Mouse (Mus musculus) forelimb bud, embryonic 11.5 days (tissue): ENCODE data around the gene Ntrk1.

Experiments used
- DNase-seq: peaks from one replicate; pipeline ENCODE4 v3.0.0-alpha.2; 2012; ENCODE audit warnings: low read depth, low spot score

Gene Ntrk1

DNA sequence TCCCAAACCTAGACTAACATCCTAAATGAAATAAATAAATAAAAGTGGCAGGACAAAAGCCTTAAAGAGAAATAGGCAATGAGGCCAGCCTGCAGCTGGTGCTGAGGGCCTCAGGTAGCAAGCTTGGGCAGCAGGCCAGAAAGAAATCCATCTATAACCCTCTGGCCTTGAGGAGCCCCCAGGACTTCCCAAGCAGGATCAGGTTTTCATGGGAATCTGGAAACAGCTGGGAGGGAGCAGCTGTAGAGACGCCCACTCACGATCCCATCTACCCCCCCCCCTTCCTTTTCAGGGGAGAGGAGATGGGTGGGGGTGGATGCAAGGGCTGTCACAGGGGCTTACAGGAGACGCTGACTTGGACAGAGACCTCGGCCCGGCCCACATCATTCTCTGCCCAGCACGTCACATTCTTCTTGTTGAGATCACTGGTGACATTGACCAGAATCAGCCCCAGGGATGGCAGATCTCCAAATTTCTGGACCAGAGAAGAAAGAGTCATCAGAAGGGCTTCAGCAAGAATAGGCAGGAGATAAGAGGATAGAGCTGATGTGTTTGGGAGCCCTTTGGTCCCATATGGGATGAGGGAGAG lies 9.2 kb downstream of the Ntrk1 start:
- no peak for DNase-seq

DNA sequence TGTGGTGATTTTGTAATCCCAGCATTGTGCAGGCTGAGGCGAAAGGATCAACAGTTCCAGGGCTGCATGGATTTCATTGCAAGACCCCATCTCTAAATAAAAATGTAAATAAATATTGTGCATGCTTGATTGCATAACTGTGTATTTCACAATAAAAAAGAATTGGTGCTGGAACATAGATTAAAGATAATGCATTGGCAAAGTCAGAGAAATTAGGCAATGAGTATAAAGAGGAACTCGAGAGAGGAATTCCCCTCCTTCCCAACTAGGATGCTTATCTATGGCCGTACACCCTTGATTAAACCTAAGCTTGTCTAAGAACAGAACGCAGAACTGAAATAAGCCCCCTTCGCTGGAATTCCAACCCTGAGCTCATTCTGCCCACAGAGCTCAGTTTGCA lies 9.8 kb downstream of the Ntrk1 start:
- DNase-seq: no peak

DNA sequence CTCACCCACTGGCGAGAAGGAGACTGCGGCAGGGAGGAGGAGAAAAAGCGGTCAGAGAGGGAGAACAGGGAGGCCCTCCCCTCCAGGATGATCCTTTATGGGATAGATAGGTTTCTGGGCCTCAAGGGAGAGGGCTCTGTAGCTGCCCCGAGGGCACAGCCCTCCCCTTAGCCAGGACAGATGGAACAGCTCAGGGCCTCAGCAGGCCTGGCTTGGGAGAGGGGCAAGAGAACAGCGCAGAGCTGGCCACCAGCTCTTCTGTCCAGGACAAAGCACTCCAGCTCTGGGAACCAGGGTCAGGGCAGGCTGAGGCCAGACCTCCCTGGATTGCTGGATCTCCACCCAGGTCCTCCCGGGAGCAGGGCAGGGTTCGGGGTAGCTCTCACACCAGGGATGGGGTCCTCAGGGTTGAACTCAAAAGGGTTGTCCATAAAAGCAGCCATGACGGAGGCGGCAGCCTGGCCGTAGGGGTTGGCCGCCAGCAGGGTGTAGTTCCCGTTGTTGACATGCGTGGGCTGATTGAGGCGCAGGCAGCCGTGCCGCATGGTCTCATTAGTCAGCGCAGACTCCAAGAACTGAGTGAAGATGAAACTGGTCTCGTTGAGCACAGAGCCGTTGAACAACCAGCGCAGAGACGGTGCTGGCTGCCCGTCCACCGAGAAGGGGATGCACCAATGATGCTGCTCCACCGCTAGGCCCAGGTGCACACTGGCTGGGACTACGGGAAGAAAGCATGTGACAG lies 11.5 kb downstream of the Ntrk1 start:
- DNase-seq: no peak

DNA sequence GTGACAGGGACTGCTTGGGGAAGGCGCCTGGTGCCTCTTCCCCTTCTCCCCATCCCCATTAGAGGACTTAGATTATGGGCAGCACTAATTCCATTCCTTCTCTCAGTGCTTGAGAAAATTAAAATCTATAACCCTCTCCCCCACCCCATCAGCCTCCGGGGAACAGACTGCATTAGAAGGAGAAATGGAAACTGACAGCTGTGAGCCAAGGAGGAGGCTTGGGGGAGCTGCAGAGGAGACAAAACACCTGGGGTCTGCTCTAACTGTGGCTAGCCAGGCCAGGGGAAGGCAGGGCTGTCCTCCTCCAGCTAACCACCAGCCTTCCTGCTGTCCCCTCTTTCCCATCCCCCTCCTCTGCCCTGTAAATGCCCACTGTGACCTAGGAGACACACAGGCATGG lies 15.9 kb downstream of the Ntrk1 start:
- no peak for DNase-seq

DNA sequence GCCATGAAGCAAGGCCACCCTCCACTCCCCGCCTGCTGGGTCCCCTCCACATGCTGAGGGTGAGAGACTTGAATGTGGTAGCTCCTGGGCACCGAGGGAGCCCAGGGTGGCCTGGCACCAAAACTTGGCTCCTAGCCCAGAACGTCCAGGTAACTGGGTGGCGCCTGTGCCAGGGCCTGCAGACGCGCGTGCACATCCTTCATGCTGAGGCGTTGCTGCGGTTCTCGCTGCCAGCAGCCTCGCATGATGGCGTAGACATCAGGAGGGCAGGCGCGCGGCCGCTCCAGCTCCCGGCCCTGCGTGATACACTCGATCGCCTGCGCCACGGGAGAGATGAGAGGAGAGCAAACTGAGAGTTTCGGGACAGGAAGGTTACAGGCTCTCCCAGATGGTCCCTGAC lies 16.7 kb downstream of the Ntrk1 start:
- no peak for DNase-seq

DNA sequence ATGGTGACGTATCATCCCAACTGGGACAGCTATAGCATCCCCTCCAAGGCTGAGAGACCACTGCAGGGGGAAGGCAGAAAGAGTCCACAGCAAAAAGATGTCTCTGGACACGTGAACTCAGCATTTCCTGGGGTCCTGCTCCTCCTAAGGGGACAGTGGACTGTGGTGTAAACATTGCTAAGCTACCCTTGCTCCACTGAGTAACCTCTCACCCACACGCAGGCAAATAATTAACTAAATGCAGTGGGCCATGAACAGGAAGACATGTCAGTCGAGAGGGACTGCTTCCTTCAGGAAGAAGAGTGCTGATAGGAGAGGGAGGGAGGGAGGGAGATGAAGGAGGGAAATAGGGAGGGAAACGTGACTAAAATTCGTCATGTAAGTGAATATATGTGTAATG lies 23.9 kb downstream of the Ntrk1 start:
- DNase-seq: no peak

DNA sequence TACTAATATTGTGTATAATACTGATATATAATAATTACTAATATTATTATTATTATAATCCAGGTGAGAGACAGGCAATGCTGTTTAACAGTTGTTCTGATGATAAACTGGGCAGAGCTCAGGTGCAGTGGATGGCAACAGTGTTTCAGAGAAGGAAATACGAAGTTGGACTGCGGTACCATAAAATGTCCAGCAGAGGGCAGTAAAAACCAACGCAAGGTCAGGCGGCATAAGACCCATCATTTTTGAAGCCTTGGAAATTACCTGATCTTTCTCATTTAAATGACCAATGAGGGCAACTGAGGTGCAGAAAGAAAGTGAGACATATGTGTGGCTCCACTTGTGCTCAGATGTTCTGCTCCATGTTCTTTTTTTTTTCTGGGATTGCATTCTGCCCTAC lies 24.7 kb downstream of the Ntrk1 start:
- DNase-seq: peak; percentile 80

DNA sequence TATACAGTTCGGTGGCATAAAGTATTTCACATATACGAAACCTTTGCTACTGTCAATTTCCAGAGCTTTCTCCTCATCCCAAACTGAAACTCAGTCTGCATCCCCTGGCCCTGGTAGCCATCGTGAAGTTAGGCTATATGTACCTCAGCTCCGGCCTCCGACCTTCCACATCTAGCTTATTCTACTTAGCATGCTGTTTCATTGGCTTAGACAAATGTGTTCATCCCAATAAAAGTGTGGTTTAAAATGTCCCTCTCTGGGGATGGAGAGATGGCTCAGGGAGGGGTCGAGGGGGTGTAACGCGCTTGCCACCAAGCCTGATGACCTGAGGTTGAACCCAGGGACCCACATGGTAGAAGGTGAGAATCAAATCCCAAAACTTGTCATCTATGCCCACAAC lies 25.5 kb downstream of the Ntrk1 start:
- DNase-seq: no peak

DNA sequence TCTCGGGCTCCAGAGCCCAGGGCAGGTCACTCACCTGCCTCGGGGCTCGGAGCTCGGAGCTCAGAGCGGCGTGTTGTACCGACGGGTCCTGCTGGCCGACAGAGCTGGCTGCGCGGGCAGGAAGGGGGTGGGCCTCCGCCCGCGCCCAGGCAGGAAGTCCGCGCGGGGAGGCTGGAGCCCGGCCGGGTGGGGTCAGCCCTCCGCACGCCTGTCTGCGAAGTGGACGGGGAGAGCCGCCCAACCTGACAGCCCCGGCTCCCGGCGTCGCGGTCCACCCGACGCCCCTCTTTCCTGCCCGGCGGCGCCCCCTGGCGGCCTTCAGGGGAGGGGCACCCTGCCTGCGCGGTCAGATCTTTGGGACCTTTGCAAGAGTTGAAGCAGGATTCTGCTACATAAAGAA lies 26.1 kb downstream of the Ntrk1 start:
- DNase-seq: peak; percentile 83

DNA sequence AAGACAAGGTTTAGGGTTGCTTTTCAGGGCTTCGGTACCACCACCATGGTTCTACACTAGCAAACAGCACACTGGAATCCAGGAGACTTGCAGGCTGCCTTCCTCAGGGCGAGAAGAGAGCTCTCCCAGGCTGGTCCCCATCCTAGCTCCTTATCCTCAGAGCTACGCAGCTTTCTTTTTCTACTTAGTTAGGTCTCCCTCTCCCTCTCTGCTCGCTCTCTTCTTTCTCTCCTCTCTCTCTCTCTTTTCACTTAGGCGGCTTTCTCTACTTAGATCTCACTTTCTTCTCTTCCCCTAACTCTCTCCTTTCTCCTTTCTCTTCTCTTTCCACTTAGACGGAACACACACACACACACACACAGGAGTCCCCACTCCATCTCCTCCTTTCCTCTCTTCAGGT lies 26.5 kb downstream of the Ntrk1 start:
- DNase-seq: no peak

DNA sequence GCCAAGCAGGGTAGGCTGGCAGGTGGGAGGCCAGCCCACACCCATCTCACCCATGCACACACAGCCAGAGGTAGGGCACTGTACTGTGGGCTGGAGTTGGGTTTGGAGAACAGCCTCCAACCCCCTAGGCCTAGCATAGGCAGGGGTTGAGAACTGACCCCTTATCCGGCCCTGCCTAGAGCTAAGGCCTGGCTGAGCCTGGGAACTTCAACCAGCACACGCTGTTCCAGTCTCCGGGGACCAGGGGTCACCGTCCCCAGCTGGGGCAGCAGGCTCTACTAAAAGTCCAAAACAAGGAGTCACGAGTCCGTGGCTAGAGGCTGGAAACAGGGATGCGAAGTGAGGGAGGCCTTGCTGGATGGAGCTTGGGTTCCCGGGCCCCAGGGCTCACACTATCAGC lies 27.2 kb downstream of the Ntrk1 start:
- no peak for DNase-seq

DNA sequence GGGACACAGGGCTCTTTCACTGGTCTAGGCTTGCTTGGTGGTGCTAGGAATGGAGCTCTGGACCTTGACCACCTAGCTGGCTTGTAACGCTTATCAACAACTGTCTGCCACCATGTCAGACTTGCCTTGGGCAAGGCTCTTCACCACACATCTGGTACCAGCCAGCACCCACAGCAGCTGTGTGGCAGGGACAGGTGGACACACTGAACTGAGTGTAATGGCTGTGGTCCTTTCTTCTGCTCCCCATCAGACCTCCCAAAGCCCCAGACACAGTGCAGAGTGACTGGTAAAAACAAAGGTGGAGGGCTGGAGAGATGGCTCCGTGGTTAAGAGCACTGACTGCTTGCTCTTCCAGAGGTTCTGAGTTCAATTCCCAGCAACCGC lies 28.7 kb downstream of the Ntrk1 start:
- DNase-seq: no peak

DNA sequence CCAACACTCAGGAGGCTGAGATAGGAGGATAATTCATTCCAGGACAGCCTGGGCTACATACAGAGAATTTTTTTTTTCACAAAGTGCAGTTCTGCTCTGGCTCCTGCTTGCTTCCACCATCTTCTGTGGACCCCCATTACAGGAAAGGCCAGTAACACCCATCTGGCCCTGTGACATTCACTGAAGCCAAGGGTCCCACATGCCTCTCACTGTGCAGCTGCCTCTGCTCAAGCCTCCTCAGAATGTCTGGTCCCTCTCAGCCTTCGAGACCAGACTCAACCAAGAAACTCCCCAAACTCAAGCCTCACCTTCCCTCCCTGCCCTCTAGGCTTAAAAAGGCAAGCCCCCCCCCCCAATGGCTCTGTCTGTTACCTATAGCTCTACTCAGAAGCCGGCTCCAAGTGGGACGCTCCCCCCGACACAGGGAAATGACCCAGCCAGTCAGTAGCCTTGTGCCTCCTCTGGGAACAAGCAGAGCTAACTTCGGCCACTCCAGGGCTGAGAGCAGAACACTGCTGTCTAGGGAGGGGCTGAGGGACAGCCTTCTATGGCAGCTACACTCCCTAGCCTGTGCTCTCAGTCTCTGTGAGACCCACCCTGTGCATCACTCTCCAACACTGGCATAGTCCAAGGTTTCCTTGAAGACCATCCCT lies 29.2 kb downstream of the Ntrk1 start:
- DNase-seq: no peak

DNA sequence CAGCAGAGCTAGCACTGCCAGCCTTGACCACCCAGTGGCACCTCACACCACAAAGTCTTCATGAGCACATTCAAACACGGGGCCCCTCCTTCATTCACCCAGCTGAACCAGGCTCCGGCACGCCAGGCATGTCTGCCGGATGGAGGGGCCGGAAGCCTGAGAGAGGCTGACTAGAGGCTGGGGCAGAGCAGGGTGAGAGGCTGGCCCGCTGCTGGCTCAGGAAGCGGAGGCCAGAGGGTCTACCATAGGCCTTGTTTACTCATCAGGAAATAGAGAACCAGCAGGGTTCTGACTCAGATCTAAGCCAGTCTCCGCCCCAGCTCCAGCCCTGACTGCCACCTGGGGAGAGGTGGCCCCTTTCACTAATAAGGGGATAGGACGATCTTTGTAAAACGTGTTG lies 29.9 kb downstream of the Ntrk1 start:
- DNase-seq: peak; percentile 53

DNA sequence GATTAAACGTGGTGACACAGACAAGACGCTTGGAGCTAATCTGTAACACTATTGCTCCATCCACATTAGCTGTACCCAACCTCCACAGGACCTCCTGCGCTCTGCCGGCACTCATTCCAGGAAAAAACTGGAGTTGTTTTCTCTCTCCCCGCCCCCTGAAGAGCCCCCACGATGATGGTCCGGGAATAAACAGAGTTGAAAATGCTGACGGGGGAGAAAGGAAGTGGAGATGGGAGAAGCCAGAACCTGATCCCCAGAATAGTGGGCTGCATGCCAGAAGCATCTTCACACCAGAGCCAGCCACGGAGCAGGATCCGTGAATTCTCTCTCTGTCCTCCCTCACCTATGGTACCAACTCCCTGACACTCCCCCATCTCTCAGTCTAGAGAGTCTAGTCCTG lies 30.5 kb downstream of the Ntrk1 start:
- DNase-seq: no peak

DNA sequence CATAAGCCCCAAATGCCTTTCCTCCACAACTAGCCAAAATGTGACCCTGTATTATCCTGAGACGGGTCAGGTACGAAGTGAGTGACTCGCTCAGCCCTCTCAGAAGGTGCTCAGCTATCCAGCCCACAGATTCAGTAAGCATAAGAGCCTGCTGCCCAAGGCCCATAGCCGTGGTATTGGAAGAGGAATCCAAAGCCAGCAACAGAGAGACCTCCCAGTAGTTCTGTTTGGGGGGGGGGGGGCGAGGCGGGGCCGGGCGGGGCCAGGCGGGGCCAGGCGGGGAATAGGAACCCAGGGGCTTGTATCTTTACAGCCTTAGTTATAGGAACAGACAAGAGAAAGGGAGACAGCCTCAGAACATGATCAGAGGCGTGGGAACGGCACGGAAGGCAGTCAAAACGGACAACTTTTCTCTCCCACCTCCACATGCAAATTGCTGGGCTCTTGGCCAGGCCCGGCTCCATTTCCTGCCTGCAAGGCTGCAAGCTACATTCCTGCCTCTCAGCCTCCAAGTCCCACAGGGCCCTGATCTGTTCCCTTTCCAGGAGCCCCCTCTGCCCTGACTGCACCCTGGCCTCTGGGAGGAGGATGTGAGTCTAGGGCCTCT lies 31.2 kb downstream of the Ntrk1 start:
- DNase-seq: peak; percentile 49

DNA sequence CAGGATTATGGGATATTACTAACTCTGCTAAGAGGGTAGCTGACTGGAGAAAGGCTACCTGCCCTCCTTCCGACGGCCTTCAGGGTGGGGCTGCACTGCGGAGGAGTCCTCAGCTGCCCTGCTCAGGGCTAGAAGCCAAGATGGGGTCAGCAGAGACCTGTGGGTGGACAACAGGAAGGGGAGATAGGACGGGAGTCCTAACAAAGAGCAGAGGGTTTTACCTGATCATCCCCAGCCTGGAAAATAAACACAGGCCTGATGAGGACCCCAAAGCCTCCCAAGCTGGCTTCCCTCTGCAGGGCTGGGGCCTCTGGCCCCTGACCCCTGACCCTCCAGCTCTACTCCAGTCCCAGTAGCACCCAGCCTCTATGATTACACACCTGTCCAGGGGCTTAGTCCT lies 31.8 kb downstream of the Ntrk1 start:
- DNase-seq: no peak

DNA sequence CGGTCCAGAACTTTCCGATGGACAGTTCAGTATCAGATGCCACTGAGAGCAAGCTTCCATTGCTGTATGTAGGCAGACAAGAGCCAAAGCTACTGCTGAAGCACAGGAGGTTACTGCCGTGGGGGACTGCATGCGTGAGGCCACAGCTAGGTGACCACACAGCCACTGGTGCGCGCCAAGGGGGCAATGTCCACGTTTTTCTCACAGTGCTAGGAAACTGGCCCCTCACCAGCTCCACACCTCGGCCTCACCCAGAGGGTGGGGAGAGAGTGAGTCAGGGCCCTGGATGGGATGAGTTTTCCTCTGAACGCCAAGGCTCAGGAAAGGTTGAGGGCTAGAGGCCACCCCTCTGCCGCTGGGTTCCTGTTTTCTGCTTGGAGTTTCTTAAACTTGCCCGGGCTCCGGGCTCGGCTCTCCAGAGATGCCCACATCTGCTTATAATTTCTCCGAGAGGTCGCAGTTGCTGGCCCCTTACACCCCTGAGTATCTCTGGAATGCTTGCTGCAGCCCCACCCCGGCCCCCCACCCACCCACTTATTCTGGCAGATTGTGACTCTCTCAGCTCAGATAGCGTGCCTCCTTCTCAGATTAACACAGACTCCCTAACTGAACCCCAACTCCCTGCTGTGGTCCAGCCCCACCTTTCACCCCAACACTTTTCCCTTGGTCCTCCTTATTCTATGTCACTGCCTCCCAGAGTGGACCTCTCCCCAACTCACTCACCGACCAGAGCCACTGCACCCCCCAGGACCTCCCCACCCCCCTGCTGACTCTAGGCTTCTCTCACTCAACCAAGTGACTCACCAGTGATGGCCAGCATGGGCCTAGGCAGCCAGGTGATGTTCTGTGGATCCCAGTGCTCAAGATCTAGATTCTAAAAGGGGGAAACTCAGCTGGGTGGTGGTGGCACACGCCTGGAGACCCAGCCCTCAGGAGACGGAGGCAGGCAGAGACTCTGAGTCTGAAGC lies 33.3 kb downstream of the Ntrk1 start:
- peak; percentile 25 for DNase-seq

DNA sequence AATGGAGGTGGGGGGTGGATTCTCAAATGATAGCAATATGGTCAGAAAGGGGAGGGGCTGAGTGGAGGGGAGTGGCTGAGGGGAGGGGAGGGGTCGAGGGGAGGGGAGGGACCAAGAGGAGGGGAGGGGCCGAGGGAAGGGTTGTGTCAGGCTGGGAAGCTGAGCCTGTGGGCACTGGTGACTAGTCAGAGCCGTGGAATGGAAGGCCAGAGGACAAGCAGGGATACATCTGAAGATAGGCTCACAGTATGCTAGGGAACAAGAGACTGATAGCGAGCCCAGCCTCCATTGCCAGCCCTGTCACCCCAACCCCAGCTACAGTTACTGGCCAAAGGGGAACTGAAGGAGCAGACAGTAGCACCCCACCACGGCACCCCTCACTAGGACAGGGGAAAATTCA lies 36.3 kb downstream of the Ntrk1 start:
- DNase-seq: no peak

DNA sequence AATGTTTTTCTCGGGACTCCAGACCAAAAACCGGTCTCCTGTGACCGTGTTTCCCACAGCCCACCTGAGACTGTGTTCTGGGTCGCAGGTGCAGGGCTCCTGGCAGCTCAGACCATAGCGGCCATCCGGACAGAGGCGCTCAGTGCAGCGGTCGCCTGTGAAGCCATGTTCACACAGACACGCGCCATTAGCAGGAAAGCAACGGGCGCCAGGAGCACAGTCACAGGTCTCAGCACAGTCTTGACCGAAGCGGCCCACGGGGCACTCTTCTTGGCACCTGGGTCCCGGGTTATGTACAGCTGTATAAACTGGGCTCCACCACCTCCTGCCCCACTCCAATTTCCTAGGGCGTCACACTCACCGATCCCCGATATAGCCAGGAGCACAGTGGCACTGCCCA lies 38.5 kb downstream of the Ntrk1 start:
- no peak for DNase-seq

DNA sequence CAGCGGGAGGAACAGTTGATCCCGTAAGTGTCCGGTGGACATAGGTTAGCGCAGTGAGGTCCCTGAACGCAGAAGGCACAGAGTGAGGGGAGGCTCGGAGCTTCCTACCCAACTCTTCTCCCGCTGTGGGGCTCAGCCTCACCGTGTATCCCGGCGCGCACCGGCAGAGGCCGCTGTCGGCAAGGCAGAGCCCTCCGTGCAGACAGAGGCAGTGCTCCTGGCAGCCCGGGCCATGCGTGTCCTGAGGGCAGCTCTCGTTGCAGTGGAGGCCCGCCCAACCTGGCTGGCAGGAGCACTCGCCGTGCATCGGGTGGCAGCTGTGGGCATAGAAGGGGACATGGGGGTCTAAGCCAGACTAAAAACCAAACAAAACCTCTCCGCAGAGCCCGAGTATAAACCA lies 39.0 kb downstream of the Ntrk1 start:
- DNase-seq: peak; percentile 73

DNA sequence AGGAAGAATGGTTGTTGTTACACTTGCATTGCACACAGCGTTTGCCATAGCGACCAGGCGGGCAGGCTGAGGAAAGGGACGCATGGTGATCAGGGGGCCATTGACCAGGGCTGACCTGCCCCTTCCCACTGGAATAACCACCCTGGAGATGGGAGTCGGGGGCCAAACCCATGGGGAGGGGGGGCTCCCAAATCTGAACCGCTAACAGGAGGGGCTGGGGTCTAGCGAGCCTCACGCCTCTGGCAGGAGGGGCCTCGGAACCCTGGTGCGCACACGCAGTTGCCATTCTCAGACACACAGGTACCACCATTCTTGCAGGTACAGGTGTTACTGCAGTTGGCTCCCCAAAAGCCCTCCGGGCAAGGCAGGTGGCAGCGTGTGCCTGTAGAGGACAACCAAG lies 41.1 kb downstream of the Ntrk1 start:
- DNase-seq: no peak
